Mouse (Mus musculus): ENCODE measurements around the gene Trpc2. TPM values are rescaled to one million over a fixed set of nuclear protein-coding genes. Genes with fewer than 3 reads are reported as not detected.

Gene Trpc2
- under 1 TPM in 1 of 2 experiments, not detected in 1; 0.10 TPM for polyA plus RNA-seq (2017; shearing (Covaris generic))

GRCm38 (mm10) chr7:102082816-102083215 lies at the start of gene Trpc2:
Gene Trpc2, plus strand, starts transcription at chr7:102083116.

GRCm38 (mm10) chr7:102065046-102065891 lies 17.6 kb upstream of the Trpc2 start, which contains the start of the genes Rnf121, Xndc1 and Xntrpc:
Gene Rnf121, minus strand, starts transcription at chr7:102065469.
Gene Xndc1, plus strand, starts transcription at chr7:102065511.
Gene Xntrpc, plus strand, starts transcription at chr7:102065713.

GRCm38 (mm10) chr7:102101487-102101886 lies 18.6 kb downstream of the Trpc2 start, which contains the start of gene Art1:
Gene Art1, plus strand, starts transcription at chr7:102101743.

GRCm38 (mm10) chr7:102109171-102109570 lies 26.3 kb downstream of the Trpc2 start, which contains the start of gene Art5:
Gene Art5, minus strand, starts transcription at chr7:102109489.

GRCm38 (mm10) chr7:102116579-102117331 lies 33.8 kb downstream of the Trpc2 start, which contains the start of gene Chrna10:
Gene Chrna10, minus strand, starts transcription at chr7:102116828.

Other genes starting within 250 kb of the Trpc2 start
- gene Inppl1, start 244.9 kb upstream of the Trpc2 start, polyA plus RNA-seq (2017; shearing (Covaris generic)) = 10 to 100 TPM in 1 of 2 experiments, 1 to 10 TPM in 1; 6.7 to 11.4 TPM
- gene Folr2, start 225.9 kb upstream of the Trpc2 start, polyA plus RNA-seq (2017; shearing (Covaris generic)) = 1 to 10 TPM in 1 of 2 experiments, not detected in 1; 2.1 TPM
- 10 to 100 TPM; 45.9 to 56.1 TPM for gene Anapc15, start 219.4 kb upstream of the Trpc2 start, polyA plus RNA-seq (2017; shearing (Covaris generic))
- gene Folr1, start 212.3 kb upstream of the Trpc2 start, polyA plus RNA-seq (2017; shearing (Covaris generic)) = not detected
- 100 to 1,000 TPM; 139 to 151 TPM for gene Lamtor1, start 177.2 kb upstream of the Trpc2 start, polyA plus RNA-seq (2017; shearing (Covaris generic))
- under 1 TPM; 0.84 to 0.94 TPM for gene Tomt, start 176.8 kb upstream of the Trpc2 start, polyA plus RNA-seq (2017; shearing (Covaris generic))
- 1 to 10 TPM; 1.1 to 4.6 TPM for gene Lrrc51, start 149.2 kb upstream of the Trpc2 start, polyA plus RNA-seq (2017; shearing (Covaris generic))
- gene Numa1, start 149.0 kb upstream of the Trpc2 start, polyA plus RNA-seq (2017; shearing (Covaris generic)) = 100 to 1,000 TPM in 1 of 2 experiments, 10 to 100 TPM in 1; 67.5 to 112 TPM
- 1 to 10 TPM; 6.6 to 8.5 TPM for gene Il18bp, start 64.4 kb upstream of the Trpc2 start, polyA plus RNA-seq (2017; shearing (Covaris generic))
- gene Rnf121, start 17.6 kb upstream of the Trpc2 start, polyA plus RNA-seq (2017; shearing (Covaris generic)) = 10 to 100 TPM; 20.2 to 22.0 TPM
- gene Xndc1, start 17.6 kb upstream of the Trpc2 start, polyA plus RNA-seq (2017; shearing (Covaris generic)) = 10 to 100 TPM; 16.1 to 23.3 TPM
- gene Xntrpc, start 17.4 kb upstream of the Trpc2 start, polyA plus RNA-seq (2017; shearing (Covaris generic)) = under 1 TPM; 0.25 to 0.70 TPM
- gene Art1, start 18.6 kb downstream of the Trpc2 start, polyA plus RNA-seq (2017; shearing (Covaris generic)) = under 1 TPM in 1 of 2 experiments, not detected in 1; 0.41 TPM
- gene Art5, start 26.4 kb downstream of the Trpc2 start, polyA plus RNA-seq (2017; shearing (Covaris generic)) = 1 to 10 TPM in 1 of 2 experiments, under 1 TPM in 1; 0.67 to 2.5 TPM
- not detected for gene Chrna10, start 33.7 kb downstream of the Trpc2 start, polyA plus RNA-seq (2017; shearing (Covaris generic))
- 10 to 100 TPM; 23.6 to 25.2 TPM for gene Nup98, start 127.1 kb downstream of the Trpc2 start, polyA plus RNA-seq (2017; shearing (Covaris generic))
- gene Pgap2, start 127.1 kb downstream of the Trpc2 start, polyA plus RNA-seq (2017; shearing (Covaris generic)) = 10 to 100 TPM; 33.8 to 47.5 TPM
- 100 to 1,000 TPM; 350 to 377 TPM for gene Rhog, start 172.9 kb downstream of the Trpc2 start, polyA plus RNA-seq (2017; shearing (Covaris generic))
- gene Stim1, start 184.7 kb downstream of the Trpc2 start, polyA plus RNA-seq (2017; shearing (Covaris generic)) = 10 to 100 TPM; 61.4 to 81.9 TPM

Data from activated CD4-positive, CD25-positive, alpha-beta regulatory T cell (primary cell).